Mouse (Mus musculus) stomach, postnatal 0 days (tissue): ENCODE data around the gene Susd6.

Source experiments
- CTCF ChIP-seq: IDR thresholded peaks from 2 replicates; pipeline ENCODE4 v1.5.1; 2016; ENCODE audit warnings: antibody characterized with exemption, low read depth, mild to moderate bottlenecking, moderate library complexity
- EP300 ChIP-seq: optimal IDR thresholded peaks from 2 replicates; pipeline ENCODE3; 2016; ENCODE audit warnings: antibody characterized with exemption

GRCm38 (mm10) chr12:80821312-80822007 is 31.1 kb downstream of the Susd6 start:
- TF ChIP-seq CTCF (no peak), EP300 (no peak)
